Mouse (Mus musculus): Measurements from ENCODE around the gene Camkk1. TPM values are rescaled to one million over a fixed set of nuclear protein-coding genes. Genes with fewer than 3 reads are reported as not detected.

Camkk1 gene
- total RNA-seq, 2 experiments from 2014 or later = 5.4 to 6.2 TPM

GRCm38 (mm10) chr11:73048030-73048876 lies 29.4 kb downstream of the Camkk1 start:
- peak in 1 of 2 experiments; percentile 67 for DNase-seq (ENCODE audit: low spot score in 2 of 2)

- peak; percentile 60 to 78 for DNase-seq (ENCODE audit: low spot score in 2 of 2)
Measured at GRCm38 (mm10) chr11:73049335-73049734, 30.5 kb downstream of the Camkk1 start.

GRCm38 (mm10) chr11:73052795-73053194 lies 34.0 kb downstream of the Camkk1 start:
- DNase-seq (ENCODE audit: low spot score in 2 of 2) = no peak

GRCm38 (mm10) chr11:73057701-73058100 lies 38.9 kb downstream of the Camkk1 start:
- no peak for DNase-seq (ENCODE audit: low spot score in 2 of 2)

- DNase-seq (ENCODE audit: low spot score in 2 of 2) = no peak
Measured at GRCm38 (mm10) chr11:73059630-73060029, 40.8 kb downstream of the Camkk1 start.

- DNase-seq (ENCODE audit: low spot score in 2 of 2) = no peak
Measured at GRCm38 (mm10) chr11:73061413-73061812, 42.6 kb downstream of the Camkk1 start.

- no peak for DNase-seq (ENCODE audit: low spot score in 2 of 2)
Measured at GRCm38 (mm10) chr11:73071839-73072238, 53.0 kb downstream of the Camkk1 start.

GRCm38 (mm10) chr11:73076295-73076694 lies 57.5 kb downstream of the Camkk1 start:
- no peak for DNase-seq (ENCODE audit: low spot score in 2 of 2)

GRCm38 (mm10) chr11:73076733-73077132 lies 57.9 kb downstream of the Camkk1 start:
- no peak for DNase-seq (ENCODE audit: low spot score in 2 of 2)

GRCm38 (mm10) chr11:73077211-73077720 lies 58.5 kb downstream of the Camkk1 start:
- no peak for DNase-seq (ENCODE audit: low spot score in 2 of 2)

GRCm38 (mm10) chr11:73078615-73079014 lies 59.8 kb downstream of the Camkk1 start:
- DNase-seq (ENCODE audit: low spot score in 2 of 2) = no peak

- DNase-seq (ENCODE audit: low spot score in 2 of 2) = no peak
Measured at GRCm38 (mm10) chr11:73080306-73080705, 61.5 kb downstream of the Camkk1 start.

GRCm38 (mm10) chr11:73084303-73084702 lies 65.5 kb downstream of the Camkk1 start:
- DNase-seq (ENCODE audit: low spot score in 2 of 2) = no peak

GRCm38 (mm10) chr11:73084804-73085231 lies 66.0 kb downstream of the Camkk1 start:
- peak in 1 of 2 experiments; percentile 26 for DNase-seq (ENCODE audit: low spot score in 2 of 2)

- no peak for DNase-seq (ENCODE audit: low spot score in 2 of 2)
Measured at GRCm38 (mm10) chr11:73085391-73085790, 66.6 kb downstream of the Camkk1 start.

GRCm38 (mm10) chr11:73087700-73088480 lies 69.1 kb downstream of the Camkk1 start:
- DNase-seq (ENCODE audit: low spot score in 2 of 2) = no peak

GRCm38 (mm10) chr11:73090283-73090682 lies 71.5 kb downstream of the Camkk1 start, which contains the start of gene Itgae:
Gene Itgae, plus strand, starts transcription at chr11:73090583.
- no peak for DNase-seq (ENCODE audit: low spot score in 2 of 2)

GRCm38 (mm10) chr11:73090826-73091225 lies 72.0 kb downstream of the Camkk1 start:
- DNase-seq (ENCODE audit: low spot score in 2 of 2) = no peak

Measured in gastrocnemius, postnatal 4 days (tissue).